Mouse (Mus musculus) mouse trophoblast stem cell (cell line): ENCODE results near the gene Tmco4.

ENCODE experiments used
- in situ Hi-C, 2 experiments: fragments of 300-500 bp; cut with MseI, MboI; formaldehyde crosslinking; loops; 2 replicates in 1 of 2; 3 replicates in 1 of 2; pipeline ENCODE4 v1.15.1; 2025

Gene Tmco4

GRCm38 (mm10) chr4:138972827-138973718 lies at the start of gene Tmco4:
TSS of gene Tmco4 (plus strand) at chr4:138972888.
- in situ Hi-C loops: no loop called here

- in situ Hi-C loops: no loop called here
These were observed 47.1 kb upstream of the Tmco4 start for GRCm38 (mm10) chr4:138925561-138925960.

GRCm38 (mm10) chr4:138933862-138934261 lies 38.8 kb upstream of the Tmco4 start:
- in situ Hi-C loops: no loop called here

- in situ Hi-C loops: no loop called here
These were observed 38.1 kb upstream of the Tmco4 start for GRCm38 (mm10) chr4:138934456-138935145.

- in situ Hi-C loops: no loop called here
These were observed 34.0 kb upstream of the Tmco4 start for GRCm38 (mm10) chr4:138938495-138939269.

GRCm38 (mm10) chr4:138939481-138939880 lies 33.2 kb upstream of the Tmco4 start:
- in situ Hi-C loops: no loop called here

- in situ Hi-C loops: no loop called here
These were observed 31.3 kb upstream of the Tmco4 start for GRCm38 (mm10) chr4:138941401-138941800.

- in situ Hi-C loops: no loop called here
These were observed 30.7 kb upstream of the Tmco4 start for GRCm38 (mm10) chr4:138941966-138942365.

- in situ Hi-C loops: no loop called here
These were observed 29.0 kb upstream of the Tmco4 start for GRCm38 (mm10) chr4:138943730-138944129.

- in situ Hi-C loops: no loop called here
These were observed 24.4 kb upstream of the Tmco4 start for GRCm38 (mm10) chr4:138948257-138948656.

- in situ Hi-C loops: no loop called here
These were observed 14.1 kb upstream of the Tmco4 start for GRCm38 (mm10) chr4:138958612-138959011.

- in situ Hi-C loops: no loop called here
These were observed 13.6 kb upstream of the Tmco4 start for GRCm38 (mm10) chr4:138959120-138959519.

GRCm38 (mm10) chr4:138959926-138960325 lies 12.8 kb upstream of the Tmco4 start:
- in situ Hi-C loops: no loop called here

GRCm38 (mm10) chr4:138962719-138963118 lies 10.0 kb upstream of the Tmco4 start:
- in situ Hi-C loops: no loop called here

GRCm38 (mm10) chr4:138965871-138966270 lies 6.8 kb upstream of the Tmco4 start:
- in situ Hi-C loops: no loop called here

GRCm38 (mm10) chr4:138966866-138967265 lies 5.8 kb upstream of the Tmco4 start, which contains the start of gene Rnf186:
TSS of gene Rnf186 (plus strand) at chr4:138967112.
- in situ Hi-C loops: no loop called here

- in situ Hi-C loops: no loop called here
These were observed 5.2 kb upstream of the Tmco4 start for GRCm38 (mm10) chr4:138967485-138967884.

GRCm38 (mm10) chr4:138968772-138969556 lies 3.7 kb upstream of the Tmco4 start:
- in situ Hi-C loops: no loop called here

GRCm38 (mm10) chr4:138969736-138970135 lies 3.0 kb upstream of the Tmco4 start:
- in situ Hi-C loops: no loop called here

GRCm38 (mm10) chr4:138971371-138971770 lies 1.3 kb upstream of the Tmco4 start:
- in situ Hi-C loops: no loop called here

- in situ Hi-C loops: no loop called here
These were observed 405 bp upstream of the Tmco4 start for GRCm38 (mm10) chr4:138972139-138972826.
